Mouse (Mus musculus) kidney, adult 18-20 months (tissue): ENCODE results near the gene Arid3a.

Source experiments
- DNase-seq: peaks from one replicate; pipeline ENCODE4 v3.0.0; 2021

The Arid3a gene

DNA sequence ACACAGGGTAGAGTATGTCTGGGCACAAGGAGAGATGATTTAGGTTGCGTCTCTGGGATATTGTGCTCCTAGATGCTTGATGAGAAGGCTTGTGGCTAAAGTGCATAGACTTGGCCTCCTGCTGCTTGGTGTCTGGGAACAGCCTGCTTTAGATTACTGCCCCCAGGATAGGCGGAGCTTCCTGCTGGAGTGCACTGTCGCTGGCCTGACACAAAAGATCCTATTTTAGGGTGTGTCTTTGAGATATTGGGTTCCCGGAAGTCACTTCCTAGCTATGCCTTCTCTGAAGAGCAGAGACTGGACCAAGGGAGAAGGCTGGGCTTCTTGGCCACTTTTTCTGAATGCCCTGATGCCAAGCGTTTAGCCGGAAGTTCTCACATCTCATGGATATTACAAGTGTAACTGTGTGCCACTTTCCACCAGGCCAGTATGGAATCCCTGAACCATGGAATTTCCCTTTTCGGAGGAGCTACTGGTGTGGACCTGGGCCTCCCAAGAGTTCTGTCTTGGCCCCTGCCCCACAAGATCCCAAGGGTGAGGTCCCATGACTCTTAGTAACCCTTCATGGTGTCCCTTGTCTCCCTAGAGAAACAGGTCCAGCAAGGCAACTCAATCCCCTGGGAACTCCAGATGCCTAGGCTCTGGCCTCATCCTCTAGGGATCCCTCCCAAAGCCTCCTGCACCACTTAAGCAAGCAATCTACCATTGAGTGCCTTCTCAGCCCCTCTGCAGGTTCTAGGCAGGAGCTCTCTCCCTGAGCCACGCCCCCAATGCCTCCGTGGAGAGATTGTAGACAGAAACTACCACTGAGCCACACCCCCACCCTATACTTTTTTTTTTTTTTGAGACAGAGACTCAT is 76.8 kb downstream of the Arid3a start:
- peak; percentile 18 for DNase-seq

- DNase-seq: no peak
Measured at GRCm38 (mm10) chr10:80004233-80004705, 77.4 kb downstream of the Arid3a start.
